8 mouse cellular contexts compared by ENCODE assay signal in genomic region chr9:109849312-109849758, GRCm38 (mm10). TPM values are rescaled to one million over a fixed set of nuclear protein-coding genes. Genes with fewer than 3 reads are reported as not detected.
DNase-seq lines count a peak whose midpoint lies in the region; ATAC-seq and TF ChIP-seq lines count a peak whose summit lies in the region.

Gene Camp (minus strand): TSS chr9:109849617.

- 79% methylated on average over 6 of the region's 6 CpGs for WGBS in spleen, adult 2 months
- 56% methylated on average over 6 of the region's 6 CpGs for WGBS in intestine, embryonic 14.5 days

- no peaks in the 10 kb centered on the region for H3K9me3 ChIP-seq in intestine, embryonic 14.5 days (ENCODE audit: control insufficient read depth, low read length)

- H3K27ac ChIP-seq in spleen, adult 2 months (ENCODE audit: insufficient read depth, low read length): no peak within 1 kb of the TSS
- H3K27ac ChIP-seq in intestine, embryonic 14.5 days (ENCODE audit: low read depth): no peak within 1 kb of the TSS

- no peak for TF ChIP-seq POLR2A in spleen, adult 2 months (IDR thresholded peaks at IDR 0.05; ENCODE audit: low read depth, low read length)

- no peak within 1 kb of the TSS for H3K4me3 ChIP-seq in spleen, adult 2 months (ENCODE audit: extremely low read depth, insufficient read depth, insufficient read length)
- no peak within 1 kb of the TSS for H3K4me3 ChIP-seq in intestine, embryonic 14.5 days (ENCODE audit: low read depth, low read length)

- ATAC-seq in erythroblast, adult 5-6 weeks (replicated peaks; ENCODE audit: low FRiP score, poor library complexity, severe bottlenecking): no peak
- ATAC-seq in intestine, embryonic 14.5 days (replicated peaks; ENCODE audit: low FRiP score, low TSS enrichment, low read depth): 0 out of 2 replicates have a peak, but pooled peaks have one; percentile 33

- TF ChIP-seq CTCF in spleen, adult 2 months (IDR thresholded peaks at IDR 0.05; ENCODE audit: extremely low read depth, insufficient read depth, insufficient read length, insufficient replicate concordance): no peak

- H3K36me3 ChIP-seq in spleen, adult 2 months (ENCODE audit: control insufficient read depth, insufficient read depth, low read length): no peaks in the 10 kb centered on the region
- peaks cover 5% of the 10 kb centered on the region; the same call in 1 of the 2 replicates for H3K36me3 ChIP-seq in intestine, embryonic 14.5 days (ENCODE audit: control insufficient read depth, insufficient read depth, low read length)

- no peaks in the 10 kb centered on the region for H3K4me1 ChIP-seq in spleen, adult 2 months (ENCODE audit: control insufficient read depth, insufficient read depth, insufficient read length)
- H3K4me1 ChIP-seq in intestine, embryonic 14.5 days (replicated peaks; ENCODE audit: control insufficient read depth, insufficient read depth, low read length): no peaks in the 10 kb centered on the region

- no peak within 1 kb of the TSS for H3K4me2 ChIP-seq in intestine, embryonic 14.5 days (ENCODE audit: low read length)

- no peak for DNase-seq in spleen, adult 2 months (ENCODE audit: low read depth in 1 of 2, low spot score in 2 of 2)
- DNase-seq in spleen, adult 12 weeks (ENCODE audit: low spot score): no peak
- DNase-seq in intestine, embryonic 14.5 days (ENCODE audit: low spot score): peak; percentile 62
- DNase-seq in lung, postnatal 36 days: peak; percentile 61
- DNase-seq in right cerebral cortex, postnatal 25 days: no peak
- no peak for DNase-seq in thymus, postnatal 0 days (ENCODE audit: low spot score)
- DNase-seq in right cerebral cortex, adult 2 months (ENCODE audit: low spot score in 2 of 2): no peak

- no peaks in the 10 kb centered on the region for H3K27me3 ChIP-seq in spleen, adult 2 months (ENCODE audit: control insufficient read depth, insufficient read depth, low read length)
- H3K27me3 ChIP-seq in intestine, embryonic 14.5 days (replicated peaks; ENCODE audit: control insufficient read depth, insufficient read depth, low read length): no peaks in the 10 kb centered on the region

- H3K9ac ChIP-seq in intestine, embryonic 14.5 days (ENCODE audit: low read length): no peak within 1 kb of the TSS

RNA-seq across cellular contexts. Expression of gene Camp, which starts in this region (rescaled TPM):
- 58.3 and 103 TPM in 2 replicates for polyA plus RNA-seq in spleen, adult 2 months (2012; rRNA removed)
- 1,587 and 1,606 TPM in 2 replicates for total RNA-seq in erythroblast, adult 5-6 weeks (2015; ENCODE audit: low replicate concordance)
- total RNA-seq in erythroblast, adult 5-6 weeks (2017; ENCODE audit: low replicate concordance): 742 and 898 TPM in 2 replicates
- polyA plus RNA-seq in intestine, embryonic 14.5 days (2014; fragmentation: Nextera tagmentation; extraction: Ambion mirVana): 0.42 and 0.91 TPM in 2 replicates
- 2.5 and 5.1 TPM in 2 replicates for polyA plus RNA-seq in thymus, postnatal 0 days (2015; fragmentation: Nextera tagmentation; extraction: Ambion mirVana)

Comparison
In these comparisons a context has a peak if more than half of its experiments do, and no peak if none do; other contexts are left out.
1. Peak in DNase-seq and ATAC-seq in intestine, embryonic 14.5 days; RNA of the gene not detected or under 1 TPM.